9 mouse cellular contexts compared by ENCODE assay signal in genomic region chr9:80176696-80177478, GRCm38 (mm10). TPM values are rescaled to one million over a fixed set of nuclear protein-coding genes. Genes with fewer than 3 reads are reported as not detected.
DNase-seq lines count a peak whose midpoint lies in the region; ATAC-seq and TF ChIP-seq lines count a peak whose summit lies in the region.
"Had no signal": no experiment of that assay in that cellular context is flagged by ENCODE, and none has a peak within 500 bp of the region (broad histone marks: within the 10 kb centered on the region; RNA-seq: fewer than 3 reads in every experiment).

No protein-coding gene starts in this region.

- no peak for TF ChIP-seq POLR2A in lung, adult 2 months (IDR thresholded peaks at IDR 0.05; ENCODE audit: borderline replicate concordance, extremely low read depth, low read depth, low read length)

- no peak for TF ChIP-seq CTCF in lung, embryonic 14.5 days (IDR thresholded peaks at IDR 0.05; ENCODE audit: low read depth)
- TF ChIP-seq CTCF in lung, adult 2 months (IDR thresholded peaks at IDR 0.05; ENCODE audit: insufficient read depth, low read length): no peak
- TF ChIP-seq CTCF in liver, postnatal 0 days (IDR thresholded peaks at IDR 0.05; ENCODE audit: low read depth): no peak

- no peak for TF ChIP-seq EP300 in liver, postnatal 0 days (IDR thresholded peaks at IDR 0.05; ENCODE audit: low read depth)

- H3K27ac ChIP-seq in lung, embryonic 14.5 days (ENCODE audit: low read depth): peak overlapping the region; percentile 83
- no peak overlapping the region for H3K27ac ChIP-seq in liver, postnatal 0 days (ENCODE audit: low read depth)
- H3K27ac ChIP-seq in midbrain, embryonic 14.5 days (replicated peaks; ENCODE audit: low read depth, low read length): no peak overlapping the region
- H3K27ac ChIP-seq: embryonic facial prominence, embryonic 15.5 days; limb, embryonic 15.5 days had no signal

- 0 out of 2 replicates have a peak overlapping the region, but pooled peaks have one; percentile 23 for H3K4me2 ChIP-seq in lung, embryonic 14.5 days
- H3K4me2 ChIP-seq in liver, postnatal 0 days (ENCODE audit: low read depth, low read length): no peak overlapping the region
- no peak overlapping the region for H3K4me2 ChIP-seq in midbrain, embryonic 14.5 days (ENCODE audit: low read length)
- H3K4me2 ChIP-seq: embryonic facial prominence, embryonic 15.5 days; limb, embryonic 15.5 days had no signal

- ATAC-seq in lung, embryonic 14.5 days (ENCODE audit: insufficient read depth): peak; percentile 88
- peak; percentile 41; the same call in 1 of the 2 replicates for ATAC-seq in liver, postnatal 0 days
- no peak for ATAC-seq in midbrain, embryonic 14.5 days (ENCODE audit: low FRiP score, low TSS enrichment)

- H3K4me3 ChIP-seq in lung, embryonic 14.5 days (ENCODE audit: low read depth, low read length): no peak overlapping the region
- H3K4me3 ChIP-seq in lung, adult 2 months (replicated peaks; ENCODE audit: extremely low read depth, low read depth, low read length): no peak overlapping the region
- no peak overlapping the region for H3K4me3 ChIP-seq in liver, postnatal 0 days (ENCODE audit: low read depth, low read length)
- no peak overlapping the region for H3K4me3 ChIP-seq in midbrain, embryonic 14.5 days (replicated peaks; ENCODE audit: low read depth, low read length)
- H3K4me3 ChIP-seq: embryonic facial prominence, embryonic 15.5 days; limb, embryonic 15.5 days had no signal

- H3K9me3 ChIP-seq in lung, embryonic 14.5 days (ENCODE audit: low read depth, low read length): no peaks in the 10 kb centered on the region
- H3K9me3 ChIP-seq in liver, postnatal 0 days (ENCODE audit: low read length): no peaks in the 10 kb centered on the region
- no peaks in the 10 kb centered on the region for H3K9me3 ChIP-seq in midbrain, embryonic 14.5 days (ENCODE audit: control insufficient read depth, low read length)
- H3K9me3 ChIP-seq: embryonic facial prominence, embryonic 15.5 days; limb, embryonic 15.5 days had no signal

- peak; percentile 93 for DNase-seq in lung, embryonic 14.5 days
- DNase-seq in lung, adult 2 months: no peak
- peak; percentile 69 for DNase-seq in kidney, adult 11 months
- peak; percentile 36 for DNase-seq in liver, postnatal 0 days
- DNase-seq in right cerebral cortex, postnatal 4 days: no peak
- no peak for DNase-seq in yolk sac, embryonic 10.5 days (ENCODE audit: low spot score)
- no peak for DNase-seq in midbrain, embryonic 14.5 days

- no peaks in the 10 kb centered on the region for H3K4me1 ChIP-seq in lung, embryonic 14.5 days (ENCODE audit: insufficient read depth)
- H3K4me1 ChIP-seq in lung, adult 2 months (ENCODE audit: control insufficient read depth, insufficient read depth, low read length): peaks cover 19% of the 10 kb centered on the region
- H3K4me1 ChIP-seq in liver, postnatal 0 days (ENCODE audit: insufficient read depth): no peaks in the 10 kb centered on the region
- H3K4me1 ChIP-seq in midbrain, embryonic 14.5 days (ENCODE audit: control insufficient read depth, insufficient read depth, low read length): peaks cover 4% of the 10 kb centered on the region; the same call in 1 of the 2 replicates

- WGBS in lung, embryonic 14.5 days: 36% methylated on average over 13 of the region's 13 CpGs
- 38% methylated on average over 13 of the region's 13 CpGs for whole genome bisulfite sequencing in lung, adult 2 months
- WGBS in liver, postnatal 0 days (ENCODE audit: insufficient replicate concordance): 70% methylated on average over 13 of the region's 13 CpGs
- WGBS in midbrain, embryonic 14.5 days: 87% methylated on average over 13 of the region's 13 CpGs

- H3K36me3 ChIP-seq in lung, embryonic 14.5 days (ENCODE audit: insufficient read depth): no peaks in the 10 kb centered on the region
- H3K36me3 ChIP-seq in liver, postnatal 0 days (replicated peaks; ENCODE audit: insufficient read depth, low read length): no peaks in the 10 kb centered on the region
- H3K36me3 ChIP-seq in midbrain, embryonic 14.5 days (ENCODE audit: control insufficient read depth, insufficient read depth, low read length): no peaks in the 10 kb centered on the region
- H3K36me3 ChIP-seq: embryonic facial prominence, embryonic 15.5 days; limb, embryonic 15.5 days had no signal

- H3K9ac ChIP-seq in lung, embryonic 14.5 days: no peak overlapping the region
- no peak overlapping the region for H3K9ac ChIP-seq in liver, postnatal 0 days (replicated peaks)
- no peak overlapping the region for H3K9ac ChIP-seq in midbrain, embryonic 14.5 days (replicated peaks; ENCODE audit: low read length)
- H3K9ac ChIP-seq: embryonic facial prominence, embryonic 15.5 days; limb, embryonic 15.5 days had no signal

- no peaks in the 10 kb centered on the region for H3K27me3 ChIP-seq in lung, embryonic 14.5 days (ENCODE audit: insufficient read depth, low read length)
- H3K27me3 ChIP-seq in liver, postnatal 0 days (ENCODE audit: insufficient read depth, low read length): no peaks in the 10 kb centered on the region
- H3K27me3 ChIP-seq in midbrain, embryonic 14.5 days (ENCODE audit: control insufficient read depth, insufficient read depth, low read length): no peaks in the 10 kb centered on the region
- H3K27me3 ChIP-seq: embryonic facial prominence, embryonic 15.5 days; limb, embryonic 15.5 days had no signal

RNA-seq across cellular contexts. Expression of gene Myo6, which starts 12.1 kb away (rescaled TPM):
- polyA plus RNA-seq in lung, embryonic 14.5 days (2014; fragmentation: Nextera tagmentation; extraction: Ambion mirVana): 32.2 TPM in 2 replicates
- 21.7 and 25.1 TPM in 2 replicates for polyA plus RNA-seq in lung, adult 2 months (2012; rRNA removed)
- 3.2 and 4.4 TPM in 2 replicates for polyA plus RNA-seq in liver, postnatal 0 days (2015; fragmentation: Nextera tagmentation; extraction: Ambion mirVana)
- 15.4 and 21.7 TPM in 2 replicates for polyA plus RNA-seq in midbrain, embryonic 14.5 days (2014; fragmentation: Nextera tagmentation; extraction: Ambion mirVana)

Comparison
In these comparisons a context has a peak if more than half of its experiments do, and no peak if none do; other contexts are left out.
1. DNase-seq: peak in lung, embryonic 14.5 days (single experiment), kidney, adult 11 months (single experiment) and liver, postnatal 0 days (single experiment); none in lung, adult 2 months (single experiment), right cerebral cortex, postnatal 4 days (single experiment), yolk sac, embryonic 10.5 days (single experiment) and midbrain, embryonic 14.5 days (single experiment).